In the genomic region with DNA sequence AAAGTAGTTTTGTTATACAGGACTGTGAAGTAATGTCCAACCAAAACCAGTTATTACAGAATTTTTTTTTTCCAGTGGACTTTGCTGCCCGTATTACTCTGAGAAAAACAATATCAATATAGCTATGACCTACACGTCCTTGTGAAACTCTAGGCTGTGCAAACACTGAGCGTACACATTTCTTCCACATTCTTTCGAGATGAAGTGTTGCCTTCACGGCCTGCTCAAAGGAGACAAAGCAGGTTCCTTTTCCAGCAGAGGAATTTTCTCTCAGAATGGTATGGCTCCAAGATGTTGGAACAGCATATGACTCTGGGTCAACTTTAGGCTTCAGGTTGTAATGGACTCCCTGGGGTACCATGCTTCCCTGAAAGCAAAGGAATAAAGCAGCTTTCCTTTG, we compare ENCODE assay signal across 24 mouse cellular contexts.
DNase-seq lines count a peak whose midpoint lies in the region; ATAC-seq and TF ChIP-seq lines count a peak whose summit lies in the region.
"Had no signal": no experiment of that assay in that cellular context is flagged by ENCODE, and none has a peak within 500 bp of the region (broad histone marks: within the 10 kb centered on the region; RNA-seq: fewer than 3 reads in every experiment).

No protein-coding gene starts in this region.

- DNase-seq in embryo, embryonic 10 days (ENCODE audit: low spot score) = peak; percentile 14
- no peak for DNase-seq in embryo, embryonic 9.5 days (ENCODE audit: extremely low spot score)
- DNase-seq in midbrain, embryonic 11.5 days (ENCODE audit: low spot score, missing footprints) = peak; percentile 82
- peak; percentile 19 for DNase-seq in stomach, postnatal 0 days (ENCODE audit: low spot score)
- DNase-seq: adrenal gland, postnatal 25 days; cerebellum, adult 9-10 months; gastrocnemius, postnatal 14 days; heart, adult 11 months; kidney, adult 18-20 months; left cerebral cortex, postnatal 4 days; liver, postnatal 0 days; right cerebral cortex, postnatal 25 days; spleen, adult 18-20 months; thymus, adult 18-20 months; thymus, postnatal 36 days had no signal

- no peaks in the 10 kb centered on the region for H3K27me3 ChIP-seq in intestine, embryonic 16.5 days (replicated peaks; ENCODE audit: control insufficient read depth, insufficient read depth, low read length)
- H3K27me3 ChIP-seq in intestine, embryonic 15.5 days (replicated peaks) = no peaks in the 10 kb centered on the region
- H3K27me3 ChIP-seq in midbrain, embryonic 11.5 days (ENCODE audit: control insufficient read depth, insufficient read depth, low read length) = no peaks in the 10 kb centered on the region
- no peaks in the 10 kb centered on the region for H3K27me3 ChIP-seq in midbrain, embryonic 16.5 days (ENCODE audit: control insufficient read depth, insufficient read depth, low read depth, low read length)
- no peaks in the 10 kb centered on the region for H3K27me3 ChIP-seq in stomach, postnatal 0 days (ENCODE audit: control insufficient read depth, insufficient read depth, low read length)
- H3K27me3 ChIP-seq: hindbrain, embryonic 15.5 days; midbrain, embryonic 13.5 days had no signal

- H3K36me3 ChIP-seq in intestine, embryonic 16.5 days (ENCODE audit: control insufficient read depth, insufficient read depth, low read length) = no peaks in the 10 kb centered on the region
- no peaks in the 10 kb centered on the region for H3K36me3 ChIP-seq in intestine, embryonic 15.5 days
- no peaks in the 10 kb centered on the region for H3K36me3 ChIP-seq in midbrain, embryonic 11.5 days (ENCODE audit: control insufficient read depth, insufficient read depth, low read length)
- H3K36me3 ChIP-seq in midbrain, embryonic 16.5 days (ENCODE audit: control insufficient read depth, insufficient read depth, low read length) = no peaks in the 10 kb centered on the region
- H3K36me3 ChIP-seq in stomach, postnatal 0 days (ENCODE audit: control insufficient read depth, insufficient read depth, low read length) = no peaks in the 10 kb centered on the region
- H3K36me3 ChIP-seq: forebrain, embryonic 10.5 days; hindbrain, embryonic 15.5 days; midbrain, embryonic 13.5 days had no signal

- no peaks in the 10 kb centered on the region for H3K9me3 ChIP-seq in intestine, embryonic 16.5 days (ENCODE audit: control insufficient read depth, low read length)
- H3K9me3 ChIP-seq in intestine, embryonic 15.5 days = no peaks in the 10 kb centered on the region
- H3K9me3 ChIP-seq in midbrain, embryonic 11.5 days (ENCODE audit: control insufficient read depth, low read length) = no peaks in the 10 kb centered on the region
- H3K9me3 ChIP-seq in midbrain, embryonic 16.5 days (replicated peaks; ENCODE audit: control insufficient read depth, low read length, poor library complexity, severe bottlenecking) = no peaks in the 10 kb centered on the region
- no peaks in the 10 kb centered on the region for H3K9me3 ChIP-seq in stomach, postnatal 0 days (ENCODE audit: control insufficient read depth, low read length)
- H3K9me3 ChIP-seq: forebrain, embryonic 10.5 days; hindbrain, embryonic 15.5 days; midbrain, embryonic 13.5 days had no signal

- no peak for TF ChIP-seq EP300 in stomach, postnatal 0 days (optimal IDR thresholded peaks at IDR 0.05)

- H3K4me3 ChIP-seq in intestine, embryonic 16.5 days (ENCODE audit: low read length) = no peak overlapping the region
- no peak overlapping the region for H3K4me3 ChIP-seq in intestine, embryonic 15.5 days (replicated peaks)
- no peak overlapping the region for H3K4me3 ChIP-seq in midbrain, embryonic 11.5 days (ENCODE audit: low read depth, low read length)
- no peak overlapping the region for H3K4me3 ChIP-seq in midbrain, embryonic 16.5 days (ENCODE audit: low read depth, low read length)
- H3K4me3 ChIP-seq in stomach, postnatal 0 days (ENCODE audit: low read depth, low read length) = no peak overlapping the region
- H3K4me3 ChIP-seq: forebrain, embryonic 10.5 days; hindbrain, embryonic 15.5 days; midbrain, embryonic 13.5 days had no signal

- H3K4me1 ChIP-seq in intestine, embryonic 16.5 days (ENCODE audit: control insufficient read depth, insufficient read depth, low read length) = no peaks in the 10 kb centered on the region
- H3K4me1 ChIP-seq in intestine, embryonic 15.5 days (replicated peaks) = no peaks in the 10 kb centered on the region
- H3K4me1 ChIP-seq in midbrain, embryonic 11.5 days (ENCODE audit: control insufficient read depth, insufficient read depth, low read length) = no peaks in the 10 kb centered on the region
- no peaks in the 10 kb centered on the region for H3K4me1 ChIP-seq in midbrain, embryonic 16.5 days (ENCODE audit: control insufficient read depth, insufficient read depth, low read length)
- H3K4me1 ChIP-seq in stomach, postnatal 0 days (replicated peaks; ENCODE audit: control insufficient read depth, insufficient read depth) = no peaks in the 10 kb centered on the region
- H3K4me1 ChIP-seq: forebrain, embryonic 10.5 days; hindbrain, embryonic 15.5 days; midbrain, embryonic 13.5 days had no signal

- no peak overlapping the region for H3K4me2 ChIP-seq in intestine, embryonic 16.5 days (ENCODE audit: low read depth, low read length)
- no peak overlapping the region for H3K4me2 ChIP-seq in intestine, embryonic 15.5 days (replicated peaks)
- H3K4me2 ChIP-seq in midbrain, embryonic 11.5 days = no peak overlapping the region
- H3K4me2 ChIP-seq in midbrain, embryonic 16.5 days (ENCODE audit: low read length) = no peak overlapping the region
- no peak overlapping the region for H3K4me2 ChIP-seq in stomach, postnatal 0 days (replicated peaks; ENCODE audit: low read depth)
- H3K4me2 ChIP-seq: hindbrain, embryonic 15.5 days; liver, embryonic 11.5 days; midbrain, embryonic 13.5 days had no signal

- no peak overlapping the region for H3K27ac ChIP-seq in intestine, embryonic 16.5 days (ENCODE audit: low read length)
- no peak overlapping the region for H3K27ac ChIP-seq in intestine, embryonic 15.5 days
- H3K27ac ChIP-seq in midbrain, embryonic 11.5 days (ENCODE audit: low read depth, low read length) = no peak overlapping the region
- no peak overlapping the region for H3K27ac ChIP-seq in midbrain, embryonic 16.5 days (ENCODE audit: low read length)
- no peak overlapping the region for H3K27ac ChIP-seq in stomach, postnatal 0 days (replicated peaks)
- H3K27ac ChIP-seq: forebrain, embryonic 10.5 days; hindbrain, embryonic 15.5 days; midbrain, embryonic 13.5 days had no signal

- no peak for TF ChIP-seq CTCF in stomach, postnatal 0 days (IDR thresholded peaks at IDR 0.05; ENCODE audit: low read depth)

- peak; percentile 53; the same call in 1 of the 2 replicates for ATAC-seq in intestine, embryonic 16.5 days
- no peak; the same call in 1 of the 2 replicates for ATAC-seq in intestine, embryonic 15.5 days
- no peak for ATAC-seq in midbrain, embryonic 11.5 days (ENCODE audit: low FRiP score)
- no peak for ATAC-seq in midbrain, embryonic 16.5 days
- ATAC-seq in stomach, postnatal 0 days (ENCODE audit: low FRiP score, low TSS enrichment) = peak; percentile 79
- no peak for ATAC-seq in activated CD4-positive, CD25-positive, alpha-beta regulatory T cell, adult 4 months
- ATAC-seq: forebrain, embryonic 16.5 days; midbrain, embryonic 13.5 days had no signal

- 38% methylated on average over 5 of the region's 5 CpGs for WGBS in intestine, embryonic 16.5 days
- 28% methylated on average over 5 of the region's 5 CpGs for WGBS in intestine, embryonic 15.5 days
- 66% methylated on average over 5 of the region's 5 CpGs for WGBS in midbrain, embryonic 11.5 days
- WGBS in midbrain, embryonic 16.5 days = 75% methylated on average over 5 of the region's 5 CpGs
- 25% methylated on average over 5 of the region's 5 CpGs for WGBS in stomach, postnatal 0 days

- no peak overlapping the region for H3K9ac ChIP-seq in intestine, embryonic 16.5 days (ENCODE audit: low read depth, low read length)
- H3K9ac ChIP-seq in intestine, embryonic 15.5 days = no peak overlapping the region
- no peak overlapping the region for H3K9ac ChIP-seq in midbrain, embryonic 11.5 days (ENCODE audit: low read length)
- no peak overlapping the region for H3K9ac ChIP-seq in midbrain, embryonic 16.5 days (ENCODE audit: low read depth, low read length)
- H3K9ac ChIP-seq in stomach, postnatal 0 days (ENCODE audit: low read length) = no peak overlapping the region
- H3K9ac ChIP-seq: hindbrain, embryonic 15.5 days; liver, postnatal 0 days; midbrain, embryonic 13.5 days had no signal

Comparison
In these comparisons a context has a peak if more than half of its experiments do, and no peak if none do; other contexts are left out.
1. ATAC-seq: peak in intestine, embryonic 16.5 days (single experiment) and stomach, postnatal 0 days (single experiment); none in intestine, embryonic 15.5 days (single experiment), midbrain, embryonic 11.5 days (single experiment), midbrain, embryonic 16.5 days (single experiment) and activated CD4-positive, CD25-positive, alpha-beta regulatory T cell, adult 4 months (single experiment).